Mouse (Mus musculus): ENCODE data around the gene Ces1h. TPM values are rescaled to one million over a fixed set of nuclear protein-coding genes. Genes with fewer than 3 reads are reported as not detected.

The Ces1h gene
- total RNA-seq (2023) = not detected

DNA sequence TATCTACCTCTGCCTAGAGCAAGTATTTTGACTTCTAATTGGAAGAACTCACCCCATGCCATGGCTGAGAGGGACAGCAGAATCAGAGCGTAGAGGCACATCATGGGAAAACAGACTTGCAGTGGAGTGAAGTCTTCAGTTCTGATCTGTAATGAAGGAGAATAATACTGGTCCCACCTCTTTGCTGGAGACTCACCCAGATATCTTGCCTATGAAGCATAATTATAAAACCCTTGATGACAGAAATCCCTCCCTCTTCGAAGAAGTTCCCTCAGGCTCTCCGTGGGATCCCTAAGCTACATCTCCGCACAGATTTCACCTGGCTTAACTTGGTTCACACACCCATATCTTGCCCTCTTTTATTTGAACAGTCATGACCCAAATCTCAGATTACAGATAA is at the start of gene Ces1h:
Gene Ces1h, minus strand, starts transcription at position 101 of the 400 bp plus-strand sequence.

DNA sequence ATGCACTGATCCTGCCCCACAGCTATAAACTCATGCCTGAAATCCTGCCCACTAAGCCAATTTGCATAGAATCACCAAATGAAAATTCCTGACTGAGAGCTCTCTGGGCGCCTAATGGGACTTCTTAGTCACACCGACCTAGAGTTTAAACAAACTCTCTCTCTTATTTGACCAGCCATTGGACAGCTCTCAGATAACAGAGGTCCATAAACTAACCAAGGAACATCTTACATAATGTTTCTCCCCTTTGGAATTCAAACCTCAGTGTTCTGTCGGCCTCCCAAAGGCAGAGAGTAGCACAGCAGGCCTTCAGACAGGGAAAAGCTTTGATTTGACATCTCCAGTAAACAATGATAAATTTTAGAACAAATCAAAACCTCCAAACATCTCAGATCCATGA is 42.3 kb downstream of the Ces1h start, which contains the start of gene Ces1g:
Gene Ces1g, minus strand, starts transcription at position 102 of the 400 bp plus-strand sequence.

Other genes starting within 250 kb of the Ces1h start
- gene Ces1c, start 248.4 kb downstream of the Ces1h start, total RNA-seq (2023) = not detected
- 10 to 100 TPM; 12.3 to 13.8 TPM for gene Ces1d, start 181.9 kb downstream of the Ces1h start, total RNA-seq (2023)
- gene Ces1e, start 150.1 kb downstream of the Ces1h start, total RNA-seq (2023) = not detected
- gene Ces1f, start 100.0 kb downstream of the Ces1h start, total RNA-seq (2023) = not detected
- not detected for gene Ces1g, start 42.4 kb downstream of the Ces1h start, total RNA-seq (2023)
- not detected for gene Ces5a, start 156.1 kb upstream of the Ces1h start, total RNA-seq (2023)

Data from neutrophil, adult 83 days (primary cell).